Mouse (Mus musculus) ovary, adult 2 months (tissue): ENCODE results near the gene Larp4. TPM values are rescaled to one million over a fixed set of nuclear protein-coding genes. Genes with fewer than 3 reads are reported as not detected.

ENCODE experiments used
- polyA plus RNA-seq: library from polyadenylated mRNA; depleted of rRNA; stranded (reverse); fragments of >200 nt; gene quantifications from 2 replicates; pipeline ENCODE4 v1.2.3, GENCODE M21; 2012; rRNA removed

The Larp4 gene
- polyA plus RNA-seq = 61.8 and 84.7 TPM in 2 replicates

DNA sequence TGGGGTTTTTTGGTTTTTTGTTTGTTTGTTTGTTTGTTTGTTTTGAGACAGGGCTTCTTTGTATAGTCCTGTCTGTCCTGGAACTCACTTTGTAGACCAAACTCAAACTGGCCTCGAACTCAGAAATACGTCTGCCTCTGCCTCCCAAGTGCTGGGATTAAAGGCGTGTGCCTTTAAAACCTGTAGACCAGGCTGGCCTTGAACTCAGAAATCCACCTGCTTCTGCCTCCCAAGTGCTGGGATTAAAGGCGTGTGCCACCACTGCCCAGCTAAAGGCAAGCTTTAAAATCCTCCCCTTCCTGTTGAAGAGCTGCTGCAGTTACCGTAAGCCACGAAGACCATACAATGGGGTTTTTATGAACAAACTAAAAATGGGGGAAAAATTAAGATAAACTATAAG lies at the start of gene Larp4:
Larp4 (plus strand) TSS at position 301 of the 400 bp plus-strand sequence.

DNA sequence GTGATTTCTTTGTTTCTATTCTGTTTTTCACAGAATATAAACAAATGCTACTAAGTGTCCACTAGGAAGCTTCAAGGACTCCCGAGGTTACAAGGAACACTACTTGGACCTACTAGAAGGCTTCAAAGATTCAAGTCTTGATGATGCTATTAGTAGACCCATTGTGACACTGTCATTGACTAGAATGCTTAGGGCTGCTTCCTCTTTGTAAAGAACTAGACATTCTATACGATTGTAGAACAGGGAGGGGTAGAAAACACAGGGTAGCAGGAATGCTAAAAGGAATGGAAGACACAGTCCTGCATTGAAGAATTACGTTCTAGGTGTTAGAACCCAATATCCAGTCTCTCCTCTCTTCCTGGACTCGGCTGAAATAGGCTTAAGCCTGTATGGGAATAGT lies 2.9 kb upstream of the Larp4 start, which contains the start of gene Fam186a:
Fam186a (minus strand) TSS at position 101 of the 400 bp plus-strand sequence.

DNA sequence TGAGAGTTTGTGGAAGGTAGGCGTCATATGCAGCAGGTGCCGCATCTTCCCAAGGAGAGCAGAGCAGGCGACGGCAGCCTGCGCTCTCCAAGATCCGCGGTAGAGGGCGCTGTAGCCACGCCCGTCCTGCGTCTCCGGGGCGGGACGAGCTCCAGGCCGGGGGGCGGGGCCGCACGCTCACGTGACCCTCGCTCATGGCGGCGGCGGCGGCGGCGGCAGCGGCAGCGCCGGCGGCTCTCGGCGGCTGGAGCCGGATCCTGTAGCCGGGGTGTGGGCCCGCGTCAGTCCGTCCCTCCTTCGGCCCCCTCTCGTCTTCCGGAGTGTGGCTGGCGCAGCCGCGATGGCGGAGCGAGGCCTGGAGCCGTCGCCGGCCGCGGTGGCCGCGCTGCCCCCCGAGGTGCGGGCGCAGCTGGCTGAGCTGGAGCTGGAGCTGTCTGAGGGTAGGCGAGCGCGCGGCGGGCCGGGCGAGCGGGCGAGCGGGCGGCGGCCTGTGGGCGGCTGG lies 68.7 kb downstream of the Larp4 start, which contains the start of gene Dip2b:
Dip2b (plus strand) TSS at position 195 of the 502 bp plus-strand sequence.

Other genes with a start within 250 kb of the Larp4 start
- 410 and 417 TPM in 2 replicates for gene Cox14, start 244.4 kb upstream of the Larp4 start, polyA plus RNA-seq
- gene Cers5, start 197.2 kb upstream of the Larp4 start, polyA plus RNA-seq = 47.9 and 56.3 TPM in 2 replicates
- 15.8 and 19.7 TPM in 2 replicates for gene Lima1, start 94.6 kb upstream of the Larp4 start, polyA plus RNA-seq
- 0.06 and 0.09 TPM in 2 replicates for gene Fam186a, start 3.0 kb upstream of the Larp4 start, polyA plus RNA-seq
- gene Dip2b, start 68.6 kb downstream of the Larp4 start, polyA plus RNA-seq = 8.1 and 10.6 TPM in 2 replicates